Mouse (Mus musculus) stomach, embryonic 16.5 days (tissue): ENCODE data around the gene Gm49394. TPM values are rescaled to one million over a fixed set of nuclear protein-coding genes. Genes with fewer than 3 reads are reported as not detected.

Experiments
- ATAC-seq: fragments of 200-750 bp; cut with Nextera tagmentation; 2 replicates; pipeline ENCODE4 v1.8.0; 2017; ENCODE audit warnings: moderate number of reproducible peaks, moderate TSS enrichment; ENCODE audit not compliant: insufficient read depth, low FRiP score
- H3K27ac ChIP-seq: fragments of 300-500 bp; sonication (generic); 2 replicates; pipeline ENCODE4 v1.5.1; 2014; ENCODE audit warnings: low read length
- H3K27me3 ChIP-seq: fragments of 300-500 bp; sonication (generic); 2 replicates; pipeline ENCODE4 v1.6.1; 2014; ENCODE audit warnings: low read length, control low read depth, mixed read lengths; ENCODE audit not compliant: control insufficient read depth, insufficient read depth
- H3K36me3 ChIP-seq: fragments of 300-500 bp; sonication (generic); 2 replicates; pipeline ENCODE4 v1.6.1; 2014; ENCODE audit warnings: low read length; ENCODE audit not compliant: control insufficient read depth, insufficient read depth
- H3K4me1 ChIP-seq: fragments of 300-500 bp; sonication (generic); 2 replicates; pipeline ENCODE4 v1.6.1; 2014; ENCODE audit warnings: low read length, control low read depth, mixed read lengths; ENCODE audit not compliant: control insufficient read depth, insufficient read depth
- H3K4me2 ChIP-seq: fragments of 300-500 bp; sonication (generic); 2 replicates; pipeline ENCODE4 v1.6.1; 2014; ENCODE audit warnings: low read depth, low read length, mixed read lengths
- H3K4me3 ChIP-seq: fragments of 300-500 bp; sonication (generic); replicated peaks from 2 replicates; pipeline ENCODE4 v1.5.1; 2014; ENCODE audit warnings: mild to moderate bottlenecking, low read length
- H3K9ac ChIP-seq: fragments of 300-500 bp; sonication (generic); 2 replicates; pipeline ENCODE4 v1.6.1; 2014; ENCODE audit warnings: low read length
- H3K9me3 ChIP-seq: fragments of 300-500 bp; sonication (generic); replicated peaks from 2 replicates; pipeline ENCODE4 v1.6.1; 2016; ENCODE audit warnings: low read length, control low read depth; ENCODE audit not compliant: control insufficient read depth
- WGBS: fragments of 180-500 bp; shearing (Covaris S2); extraction: QIAGEN DNeasy Blood & Tissue Kit; methylation state at CpG from one replicate; pipeline ENCODE4 v1.1.7; 2014; 5-methylcytosine and 5-hydroxymethylcytosine counted together
- polyA plus RNA-seq: library from polyadenylated mRNA; unstranded; fragments of >200 nt; fragmentation: Nextera tagmentation; extraction: Ambion mirVana; gene quantifications from 2 replicates; pipeline ENCODE4 v1.2.1, GENCODE M21; 2015

The Gm49394 gene
- 0.09 TPM in 1 of 2 replicates, not detected in the other for polyA plus RNA-seq

- Histone ChIP-seq H3K27me3 (peaks cover 17% of the 10 kb centered on the region), H3K4me3 (no peak within 1 kb of the TSS), H3K9ac (no peak within 1 kb of the TSS), H3K36me3 (peaks cover 7% of the 10 kb centered on the region; the same call in 1 of the 2 replicates), H3K9me3 (peaks cover 26% of the 10 kb centered on the region), H3K27ac (no peak within 1 kb of the TSS), H3K4me1 (no peaks in the 10 kb centered on the region), H3K4me2 (no peak within 1 kb of the TSS)
- ATAC-seq, result no peak
- WGBS, result 81% methylated on average over 23 of the region's 23 CpGs
Measured at GRCm38 (mm10) chr7:142669751-142670625, at the start of gene Gm49394. TSS of gene Gm49394 (minus strand) at chr7:142669942.

DNA sequence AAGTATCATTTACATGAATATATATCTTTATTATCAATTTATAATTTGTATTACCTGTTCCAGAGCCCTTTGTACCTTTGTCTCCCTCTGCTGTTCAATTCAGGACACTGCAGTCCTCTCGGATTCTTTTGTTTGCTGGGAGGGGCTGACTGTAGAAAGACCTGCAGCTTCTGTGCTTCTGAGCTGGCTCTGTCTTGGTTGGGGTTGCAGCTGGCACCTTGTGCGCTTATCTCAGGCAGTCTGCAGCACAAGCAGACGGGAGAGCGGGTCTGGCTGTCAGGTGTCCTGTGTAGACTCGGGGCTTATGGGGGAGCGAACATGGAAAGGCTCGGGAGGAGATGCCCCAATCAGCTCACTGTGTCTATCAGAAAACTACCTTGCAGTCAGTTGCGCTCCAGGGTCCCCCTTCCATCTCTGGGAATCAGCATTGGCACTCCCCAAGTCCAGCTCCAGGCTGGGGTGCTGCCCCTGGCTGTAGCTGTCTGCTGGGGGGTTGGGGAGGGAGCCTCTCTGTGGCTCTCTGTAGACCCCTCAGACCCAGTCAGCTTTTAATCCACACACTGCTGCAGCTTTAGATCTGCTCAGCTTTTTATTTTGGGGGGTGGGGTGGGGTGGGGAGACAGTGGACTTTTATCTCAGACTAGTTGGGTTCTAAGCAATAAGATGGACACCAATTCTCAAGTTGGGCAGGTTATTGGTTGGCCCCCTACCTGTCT, 45.2 kb upstream of the Gm49394 start:
- Histone ChIP-seq H3K27ac (no peak overlapping the region), H3K4me2 (peak overlapping the region; percentile 44), H3K9me3 (no peaks in the 10 kb centered on the region), H3K9ac (no peak overlapping the region; the same call in 1 of the 2 replicates), H3K27me3 (no peaks in the 10 kb centered on the region), H3K4me3 (peak overlapping the region; percentile 15; the same call in 1 of the 2 replicates), H3K36me3 (no peaks in the 10 kb centered on the region), H3K4me1 (no peaks in the 10 kb centered on the region)
- 12% methylated on average over 8 of the region's 8 CpGs for whole genome bisulfite sequencing
- ATAC-seq, result no peak

- 69% methylated on average over 2 of the region's 2 CpGs for WGBS
- no peaks in the 10 kb centered on the region for H3K4me1 ChIP-seq
- ATAC-seq, result no peak
Measured at GRCm38 (mm10) chr7:142706873-142707272, 37.1 kb upstream of the Gm49394 start.

DNA sequence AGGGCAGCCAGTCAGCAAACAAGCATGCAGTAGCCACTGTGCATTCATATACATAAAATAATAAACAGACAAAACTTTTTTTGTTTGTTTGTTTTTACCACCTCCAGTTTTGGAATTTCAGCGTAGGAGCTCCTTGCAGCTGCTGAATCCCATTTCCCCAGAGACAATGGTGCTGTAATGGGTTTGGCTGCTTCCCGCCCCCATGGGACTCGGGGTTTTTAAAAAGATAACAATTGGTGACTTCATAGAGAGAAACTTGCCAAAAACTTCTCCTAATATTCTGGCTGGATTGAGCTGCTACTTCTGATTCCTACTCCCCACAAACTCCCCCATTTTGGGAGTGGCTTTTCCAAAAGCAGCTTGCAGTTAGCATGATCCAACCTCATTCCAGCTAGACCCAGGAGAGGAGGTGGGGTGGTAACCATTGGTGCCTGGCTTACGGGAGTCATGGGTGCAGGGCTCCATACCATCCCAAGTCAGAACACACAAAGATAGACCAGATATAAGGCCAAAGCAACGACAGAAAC, 29.7 kb upstream of the Gm49394 start:
- Histone ChIP-seq H3K4me1 (no peaks in the 10 kb centered on the region), H3K9ac (no peak overlapping the region), H3K36me3 (no peaks in the 10 kb centered on the region), H3K4me3 (no peak overlapping the region), H3K27ac (no peak overlapping the region), H3K4me2 (no peak overlapping the region), H3K9me3 (no peaks in the 10 kb centered on the region), H3K27me3 (no peaks in the 10 kb centered on the region)
- ATAC-seq, result no peak
- WGBS, result 60% methylated on average over 5 of the region's 5 CpGs

More at GRCm38 (mm10) chr7:142706873-142707272, 37.1 kb upstream of the Gm49394 start:
- no peak overlapping the region for H3K4me2 ChIP-seq
- H3K4me3 ChIP-seq, result no peak overlapping the region
- no peak overlapping the region for H3K9ac ChIP-seq
- H3K27me3 ChIP-seq, result no peaks in the 10 kb centered on the region
- no peaks in the 10 kb centered on the region for H3K36me3 ChIP-seq
- no peaks in the 10 kb centered on the region for H3K9me3 ChIP-seq
- H3K27ac ChIP-seq, result no peak overlapping the region

GRCm38 (mm10) chr7:142678611-142679010, 8.9 kb upstream of the Gm49394 start:
- no peak overlapping the region for H3K4me3 ChIP-seq
- ATAC-seq, result no peak
- H3K36me3 ChIP-seq, result no peaks in the 10 kb centered on the region
- no peak overlapping the region for H3K27ac ChIP-seq
- no peaks in the 10 kb centered on the region for H3K9me3 ChIP-seq
- no peaks in the 10 kb centered on the region for H3K4me1 ChIP-seq
- H3K4me2 ChIP-seq, result no peak overlapping the region
- WGBS, result 73% methylated on average over 3 of the region's 3 CpGs
- H3K27me3 ChIP-seq, result no peaks in the 10 kb centered on the region
- H3K9ac ChIP-seq, result no peak overlapping the region

DNA sequence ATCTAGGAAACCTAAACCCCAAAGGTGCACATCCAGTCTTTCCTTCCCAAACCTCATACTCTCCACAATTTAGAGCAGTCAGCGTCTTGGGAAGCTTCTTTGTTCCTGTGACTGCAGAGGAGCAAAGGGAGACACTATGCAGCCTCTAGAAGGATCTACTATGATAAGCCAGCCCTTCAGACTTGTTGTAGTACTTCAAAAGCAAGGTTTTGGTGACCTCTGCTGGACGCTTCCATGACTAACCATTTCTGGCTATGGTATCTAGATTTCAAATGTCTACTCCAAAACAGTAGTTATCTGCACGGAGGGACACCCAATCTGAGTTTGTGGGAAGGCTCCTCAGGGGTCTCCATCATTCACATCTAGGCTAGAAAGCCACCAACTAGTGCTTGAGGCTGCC, 5.9 kb upstream of the Gm49394 start:
- Histone ChIP-seq H3K27me3 (no peaks in the 10 kb centered on the region), H3K36me3 (no peaks in the 10 kb centered on the region; the same call in 1 of the 2 replicates), H3K4me1 (no peaks in the 10 kb centered on the region), H3K9me3 (peaks cover 10% of the 10 kb centered on the region), H3K4me3 (no peak overlapping the region), H3K4me2 (no peak overlapping the region), H3K9ac (no peak overlapping the region), H3K27ac (no peak overlapping the region)
- ATAC-seq, result 0 out of 2 replicates have a peak, but pooled peaks have one; percentile 41
- 4% methylated on average over 3 of the region's 3 CpGs for WGBS

GRCm38 (mm10) chr7:142675141-142675540, 5.4 kb upstream of the Gm49394 start:
- WGBS, result 63% methylated on average over 6 of the region's 6 CpGs
- H3K4me2 ChIP-seq, result no peak overlapping the region
- H3K27ac ChIP-seq, result no peak overlapping the region
- H3K4me3 ChIP-seq, result no peak overlapping the region
- H3K27me3 ChIP-seq, result no peaks in the 10 kb centered on the region
- no peaks in the 10 kb centered on the region; the same call in 1 of the 2 replicates for H3K36me3 ChIP-seq
- 0 out of 2 replicates have a peak overlapping the region, but pooled peaks have one; percentile 13 for H3K9ac ChIP-seq
- ATAC-seq, result no peak
- H3K4me1 ChIP-seq, result no peaks in the 10 kb centered on the region
- H3K9me3 ChIP-seq, result peaks cover 14% of the 10 kb centered on the region

GRCm38 (mm10) chr7:142672120-142672519, 2.4 kb upstream of the Gm49394 start:
- no peak overlapping the region for H3K27ac ChIP-seq
- ATAC-seq, result no peak
- WGBS, result 11% methylated on average over 4 of the region's 4 CpGs

More at GRCm38 (mm10) chr7:142672120-142672519, 2.4 kb upstream of the Gm49394 start:
- peaks cover 26% of the 10 kb centered on the region for H3K9me3 ChIP-seq
- H3K4me3 ChIP-seq, result no peak overlapping the region
- no peaks in the 10 kb centered on the region for H3K4me1 ChIP-seq
- no peak overlapping the region for H3K9ac ChIP-seq
- H3K27me3 ChIP-seq, result no peaks in the 10 kb centered on the region
- no peak overlapping the region for H3K4me2 ChIP-seq
- H3K36me3 ChIP-seq, result peaks cover 7% of the 10 kb centered on the region; the same call in 1 of the 2 replicates
